Mouse (Mus musculus) lung, postnatal 0 days (tissue): ENCODE data around the gene Gars.

Experiments used
- CTCF ChIP-seq: IDR thresholded peaks from 2 replicates; pipeline ENCODE4 v1.5.1; 2016; ENCODE audit warnings: antibody characterized with exemption, mild to moderate bottlenecking
- EP300 ChIP-seq: IDR thresholded peaks from 2 replicates; pipeline ENCODE4 v1.6.1; 2016; ENCODE audit warnings: antibody characterized with exemption, mild to moderate bottlenecking, control low read depth

- no peak for TF ChIP-seq CTCF
- no peak for TF ChIP-seq EP300
Measured at GRCm38 (mm10) chr6:55010330-55011091, 27.3 kb upstream of the Gars start.
